Mouse (Mus musculus): ENCODE measurements around the gene Znhit3. TPM values are rescaled to one million over a fixed set of nuclear protein-coding genes. Genes with fewer than 3 reads are reported as not detected.

Znhit3 gene
- polyA plus RNA-seq, 1 experiment from 2014 or later = 91.5 TPM

DNA sequence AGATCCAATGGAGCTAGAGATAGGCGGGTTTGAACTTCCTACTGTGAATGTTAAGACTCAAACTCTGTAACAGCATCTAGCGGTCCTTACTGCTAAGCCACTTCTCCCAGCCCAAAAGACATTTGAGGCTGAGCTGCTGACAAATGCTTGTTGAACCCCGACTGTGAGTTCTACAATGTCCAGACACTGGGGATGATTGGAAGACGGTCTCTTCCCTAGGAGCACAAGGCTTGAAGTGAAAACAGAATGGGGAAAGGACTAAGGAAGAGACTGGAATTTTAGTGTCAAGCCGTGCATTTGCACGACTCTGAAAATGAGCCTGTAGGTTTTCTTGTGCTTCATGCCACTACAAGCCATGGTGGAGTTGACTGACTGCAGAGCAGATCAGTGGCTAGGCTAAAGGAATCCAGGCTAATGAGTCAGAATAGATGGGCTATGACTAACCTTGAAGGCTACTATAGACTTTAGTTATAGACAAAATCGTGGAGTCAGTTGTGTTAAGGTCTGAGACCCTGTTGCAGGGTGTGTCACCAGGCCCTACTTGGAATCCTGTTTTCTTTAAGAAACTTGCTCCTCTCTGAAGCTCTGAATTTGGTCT lies 636 bp upstream of the Znhit3 start:
- H3K9me3 ChIP-seq (replicated peaks) = no peaks in the 10 kb centered on the region
- H3K4me1 ChIP-seq = peaks cover 26% of the 10 kb centered on the region
- no peaks in the 10 kb centered on the region for H3K27me3 ChIP-seq (ENCODE audit: low read depth, poor library complexity, severe bottlenecking)
- WGBS = 64% methylated on average over 7 of the region's 7 CpGs
- H3K36me3 ChIP-seq = peaks cover 30% of the 10 kb centered on the region
- H3K4me3 ChIP-seq = peak overlapping the region; percentile 72
- no peak for DNase-seq (ENCODE audit: low spot score)
- peak overlapping the region; percentile 15; the same call in 1 of the 2 replicates for H3K27ac ChIP-seq

DNA sequence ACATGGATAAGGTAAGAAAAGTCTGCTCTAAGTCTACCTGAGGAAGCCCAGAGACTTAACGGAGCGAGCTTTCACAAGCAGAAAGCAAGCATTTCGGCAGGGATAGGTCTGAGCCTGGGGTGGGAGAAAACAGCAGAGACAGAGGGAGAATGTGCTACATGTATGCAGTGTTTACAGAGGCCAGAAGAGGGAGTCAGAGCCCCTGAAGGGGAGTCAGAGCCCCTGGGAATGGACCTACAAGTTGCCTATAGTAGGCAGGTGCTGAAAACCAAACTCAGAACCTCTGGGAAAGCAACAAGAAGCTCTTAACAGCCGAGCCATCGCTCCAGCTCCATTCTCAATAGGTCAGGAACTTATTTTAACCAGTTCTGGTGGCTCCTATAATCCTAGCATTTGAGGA lies 1.5 kb downstream of the Znhit3 start:
- H3K27me3 ChIP-seq (ENCODE audit: low read depth, poor library complexity, severe bottlenecking) = no peaks in the 10 kb centered on the region
- no peaks in the 10 kb centered on the region for H3K9me3 ChIP-seq (replicated peaks)
- no peak overlapping the region for H3K27ac ChIP-seq
- 85% methylated on average over 5 of the region's 5 CpGs for WGBS
- peaks cover 51% of the 10 kb centered on the region for H3K36me3 ChIP-seq
- H3K4me1 ChIP-seq = peaks cover 26% of the 10 kb centered on the region
- DNase-seq (ENCODE audit: low spot score) = no peak
- peak overlapping the region; percentile 72; the same call in 1 of the 2 replicates for H3K4me3 ChIP-seq

DNA sequence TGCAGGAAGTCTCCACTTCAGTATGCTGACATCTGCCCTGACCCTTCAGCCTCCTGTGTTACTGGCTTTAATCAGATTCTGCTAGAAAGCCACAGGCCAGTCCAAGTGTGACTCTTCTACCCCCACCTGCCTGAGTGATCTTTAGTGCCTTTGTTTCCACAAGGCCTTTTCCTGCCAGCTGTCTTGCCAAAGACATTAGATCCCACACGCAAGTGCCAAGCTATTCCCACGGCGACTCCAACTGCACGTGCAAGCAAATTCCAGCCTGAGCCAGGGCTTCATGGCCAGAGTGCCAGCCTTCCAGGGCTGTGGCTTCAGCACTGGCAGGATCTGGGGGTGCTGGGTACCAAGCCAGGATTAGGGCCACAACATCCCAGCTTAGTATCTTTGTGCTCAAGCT lies 5.8 kb downstream of the Znhit3 start:
- Histone ChIP-seq H3K36me3 (peaks cover 94% of the 10 kb centered on the region), H3K9me3 (replicated peaks) (no peaks in the 10 kb centered on the region), H3K4me1 (peaks cover 12% of the 10 kb centered on the region), H3K4me3 (no peak overlapping the region), H3K27me3 (ENCODE audit: low read depth, poor library complexity, severe bottlenecking) (no peaks in the 10 kb centered on the region), H3K27ac (no peak overlapping the region)
- DNase-seq (ENCODE audit: low spot score) = no peak
- 93% methylated on average over 4 of the region's 4 CpGs for WGBS

DNA sequence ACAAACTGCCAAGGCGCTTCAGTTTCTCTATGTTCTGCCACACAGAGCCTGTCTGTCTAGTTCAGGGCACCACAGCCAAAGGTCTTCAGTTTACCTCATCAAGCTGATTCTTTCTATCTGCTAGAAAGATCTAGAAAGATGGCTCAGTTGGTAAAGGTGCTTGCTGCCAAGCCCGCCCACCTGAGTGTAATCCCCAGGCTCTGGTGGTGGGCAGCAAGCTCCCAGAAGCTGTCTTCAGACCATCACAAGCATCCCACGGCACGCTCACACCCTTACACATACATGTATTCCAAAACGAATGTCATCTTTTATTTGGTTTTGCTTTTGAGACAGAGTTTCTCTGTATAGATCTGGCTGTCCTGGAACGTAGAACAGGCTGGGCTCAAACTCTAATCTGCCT lies 7.7 kb downstream of the Znhit3 start:
- Histone ChIP-seq H3K27me3 (ENCODE audit: low read depth, poor library complexity, severe bottlenecking) (no peaks in the 10 kb centered on the region), H3K4me1 (no peaks in the 10 kb centered on the region), H3K27ac (no peak overlapping the region), H3K36me3 (peaks cover 100% of the 10 kb centered on the region), H3K4me3 (no peak overlapping the region), H3K9me3 (replicated peaks) (no peaks in the 10 kb centered on the region)
- DNase-seq (ENCODE audit: low spot score) = no peak
- WGBS = 96% methylated on average over 6 of the region's 6 CpGs

DNA sequence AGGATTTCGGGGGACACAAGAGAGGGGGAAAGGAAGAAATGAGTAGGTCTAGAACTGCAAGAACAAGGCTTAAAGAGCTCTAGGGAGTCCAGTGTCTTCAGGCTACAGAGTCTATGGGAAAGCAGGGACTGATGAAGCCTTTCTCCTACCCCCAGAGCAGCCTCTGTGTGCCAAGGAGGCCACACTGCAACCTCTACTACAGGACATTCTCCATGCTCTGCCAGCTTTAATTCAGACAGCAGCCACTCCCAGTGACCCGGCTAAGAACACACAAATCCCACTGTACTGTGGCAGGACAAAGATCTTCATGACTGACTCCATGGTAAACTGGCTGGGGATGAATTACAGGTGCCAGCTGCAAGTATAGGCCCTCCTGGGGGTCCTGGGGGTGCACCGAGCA lies 9.1 kb downstream of the Znhit3 start:
- peaks cover 100% of the 10 kb centered on the region for H3K36me3 ChIP-seq
- no peak for DNase-seq (ENCODE audit: low spot score)

DNA sequence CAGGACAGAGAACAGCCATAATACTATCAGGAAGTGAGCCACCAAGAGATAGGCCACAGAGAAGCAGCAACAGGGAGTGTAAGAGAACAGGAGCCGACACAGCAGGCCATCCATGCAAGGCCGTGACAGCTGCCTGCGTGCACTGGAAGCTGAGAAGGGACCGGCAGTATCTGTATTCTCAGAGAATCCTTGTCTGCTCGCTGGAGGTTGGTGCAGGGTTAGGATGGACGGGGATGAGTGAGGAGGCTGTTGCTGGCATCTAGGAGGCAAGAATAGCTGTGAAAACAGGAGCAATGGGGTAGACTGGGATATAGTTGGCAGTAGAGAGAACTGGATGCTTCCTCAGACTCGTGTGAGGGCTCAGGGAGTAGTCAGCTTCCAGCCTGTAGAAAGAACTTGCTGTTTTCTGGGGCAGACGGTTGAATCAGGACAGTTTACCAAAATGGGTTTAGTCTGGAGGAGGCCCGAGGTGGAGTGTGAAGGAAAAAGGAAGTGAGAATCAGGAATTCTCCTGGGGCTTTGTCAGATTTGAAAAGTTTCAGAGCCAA lies 11.5 kb downstream of the Znhit3 start:
- WGBS = 92% methylated on average over 9 of the region's 9 CpGs
- no peak for DNase-seq (ENCODE audit: low spot score)
- Histone ChIP-seq H3K36me3 (peaks cover 100% of the 10 kb centered on the region), H3K4me1 (no peaks in the 10 kb centered on the region), H3K9me3 (replicated peaks) (no peaks in the 10 kb centered on the region), H3K4me3 (no peak overlapping the region), H3K27ac (no peak overlapping the region), H3K27me3 (ENCODE audit: low read depth, poor library complexity, severe bottlenecking) (no peaks in the 10 kb centered on the region)

More for the DNA sequence above, 9.1 kb downstream of the Znhit3 start:
- Histone ChIP-seq H3K27me3 (ENCODE audit: low read depth, poor library complexity, severe bottlenecking) (no peaks in the 10 kb centered on the region), H3K4me1 (no peaks in the 10 kb centered on the region), H3K4me3 (no peak overlapping the region), H3K27ac (no peak overlapping the region), H3K9me3 (replicated peaks) (no peaks in the 10 kb centered on the region)
- 82% methylated on average over 3 of the region's 3 CpGs for WGBS

DNA sequence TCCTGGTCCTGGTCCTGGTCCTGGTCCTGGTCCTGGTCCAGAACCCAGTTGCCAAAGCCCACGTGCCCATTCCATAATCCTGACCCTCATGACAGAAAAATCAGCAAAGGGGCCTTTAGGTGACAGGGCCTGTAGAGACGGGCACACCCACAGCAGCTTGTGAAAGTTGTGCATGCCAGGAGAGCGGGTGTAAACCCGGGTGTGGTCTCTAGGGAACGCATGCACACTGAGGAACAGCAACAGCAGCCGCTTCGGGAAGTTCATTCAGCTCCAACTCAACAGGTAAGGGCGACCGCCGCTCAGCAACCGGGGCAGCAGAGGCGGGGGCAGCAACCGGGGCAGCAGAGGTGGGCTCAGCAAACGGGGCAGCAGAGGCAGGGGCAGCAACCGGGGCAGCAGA lies 23.1 kb downstream of the Znhit3 start:
- Histone ChIP-seq H3K27me3 (ENCODE audit: low read depth, poor library complexity, severe bottlenecking) (no peaks in the 10 kb centered on the region), H3K36me3 (peaks cover 95% of the 10 kb centered on the region), H3K4me1 (no peaks in the 10 kb centered on the region), H3K4me3 (no peak overlapping the region), H3K27ac (no peak overlapping the region), H3K9me3 (replicated peaks) (no peaks in the 10 kb centered on the region)
- WGBS = 90% methylated on average over 14 of the region's 15 CpGs
- DNase-seq (ENCODE audit: low spot score) = no peak

DNA sequence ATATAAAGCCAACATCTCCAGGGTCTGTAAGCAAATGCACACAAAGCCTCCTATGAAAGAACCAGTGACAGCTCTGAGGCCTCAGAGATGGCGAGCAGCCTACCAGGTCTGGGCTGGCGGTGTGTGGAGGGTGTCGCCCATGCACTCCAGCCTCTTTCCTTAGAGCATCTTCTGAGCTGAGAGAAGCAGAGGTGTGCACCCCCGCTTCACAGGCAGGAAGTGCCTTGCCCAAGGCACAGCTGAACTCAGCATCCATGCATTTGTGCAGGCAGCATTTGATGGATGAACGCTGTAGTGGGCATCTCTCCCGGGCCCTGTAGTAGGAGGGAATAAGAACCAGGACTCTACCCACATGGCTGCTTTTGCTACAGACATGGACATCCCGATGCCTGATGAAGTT lies 24.5 kb downstream of the Znhit3 start:
- WGBS = 93% methylated on average over 7 of the region's 7 CpGs
- DNase-seq (ENCODE audit: low spot score) = no peak
- Histone ChIP-seq H3K27ac (no peak overlapping the region), H3K27me3 (ENCODE audit: low read depth, poor library complexity, severe bottlenecking) (no peaks in the 10 kb centered on the region), H3K4me3 (no peak overlapping the region), H3K9me3 (replicated peaks) (no peaks in the 10 kb centered on the region), H3K4me1 (no peaks in the 10 kb centered on the region), H3K36me3 (peaks cover 95% of the 10 kb centered on the region)

DNA sequence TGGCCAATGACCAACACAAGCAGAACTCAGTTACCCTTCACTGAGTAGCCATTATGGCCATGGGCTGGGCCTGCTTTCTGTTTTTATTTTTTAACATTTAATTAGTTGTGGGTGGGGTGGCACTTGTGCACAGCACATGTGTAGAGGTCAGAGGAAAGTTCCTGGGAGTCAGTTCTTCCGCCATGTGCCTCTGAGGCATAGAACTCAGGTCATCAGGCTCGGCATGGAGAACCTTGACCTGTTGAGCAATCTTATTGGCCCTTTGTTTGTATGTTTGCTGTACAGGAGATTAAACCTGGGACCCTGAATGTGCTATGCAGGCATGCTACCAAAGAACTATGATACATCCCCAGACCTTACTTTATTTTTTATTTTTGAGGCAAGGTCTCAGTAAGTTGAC lies 26.7 kb downstream of the Znhit3 start:
- Histone ChIP-seq H3K27me3 (ENCODE audit: low read depth, poor library complexity, severe bottlenecking) (no peaks in the 10 kb centered on the region), H3K4me3 (no peak overlapping the region), H3K27ac (no peak overlapping the region), H3K4me1 (no peaks in the 10 kb centered on the region), H3K36me3 (peaks cover 95% of the 10 kb centered on the region), H3K9me3 (replicated peaks) (no peaks in the 10 kb centered on the region)
- DNase-seq (ENCODE audit: low spot score) = no peak
- 94% methylated on average over 2 of the region's 2 CpGs for WGBS

DNA sequence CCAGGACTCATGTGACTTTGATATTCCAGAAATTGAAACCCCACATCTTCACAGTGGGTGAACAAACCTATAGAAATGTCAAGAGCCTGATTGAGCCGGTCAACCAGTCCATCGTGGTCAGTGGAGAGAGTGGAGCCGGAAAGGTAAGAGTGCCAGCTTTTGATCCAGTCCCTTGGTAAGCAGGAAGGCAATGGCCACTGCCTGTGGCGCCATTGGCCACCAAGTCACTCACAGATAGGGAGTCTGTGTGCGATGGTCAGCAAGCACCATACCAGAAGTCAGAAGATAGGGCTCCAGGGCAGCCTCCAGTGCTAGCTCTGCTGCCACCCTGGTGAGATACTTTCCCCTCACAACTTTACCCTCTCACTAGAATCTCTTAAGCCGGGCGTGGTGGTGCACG lies 28.1 kb downstream of the Znhit3 start:
- Histone ChIP-seq H3K4me1 (no peaks in the 10 kb centered on the region), H3K9me3 (replicated peaks) (no peaks in the 10 kb centered on the region), H3K27me3 (ENCODE audit: low read depth, poor library complexity, severe bottlenecking) (no peaks in the 10 kb centered on the region), H3K4me3 (no peak overlapping the region), H3K36me3 (peaks cover 97% of the 10 kb centered on the region), H3K27ac (no peak overlapping the region)
- 94% methylated on average over 8 of the region's 8 CpGs for WGBS
- DNase-seq (ENCODE audit: low spot score) = no peak

DNA sequence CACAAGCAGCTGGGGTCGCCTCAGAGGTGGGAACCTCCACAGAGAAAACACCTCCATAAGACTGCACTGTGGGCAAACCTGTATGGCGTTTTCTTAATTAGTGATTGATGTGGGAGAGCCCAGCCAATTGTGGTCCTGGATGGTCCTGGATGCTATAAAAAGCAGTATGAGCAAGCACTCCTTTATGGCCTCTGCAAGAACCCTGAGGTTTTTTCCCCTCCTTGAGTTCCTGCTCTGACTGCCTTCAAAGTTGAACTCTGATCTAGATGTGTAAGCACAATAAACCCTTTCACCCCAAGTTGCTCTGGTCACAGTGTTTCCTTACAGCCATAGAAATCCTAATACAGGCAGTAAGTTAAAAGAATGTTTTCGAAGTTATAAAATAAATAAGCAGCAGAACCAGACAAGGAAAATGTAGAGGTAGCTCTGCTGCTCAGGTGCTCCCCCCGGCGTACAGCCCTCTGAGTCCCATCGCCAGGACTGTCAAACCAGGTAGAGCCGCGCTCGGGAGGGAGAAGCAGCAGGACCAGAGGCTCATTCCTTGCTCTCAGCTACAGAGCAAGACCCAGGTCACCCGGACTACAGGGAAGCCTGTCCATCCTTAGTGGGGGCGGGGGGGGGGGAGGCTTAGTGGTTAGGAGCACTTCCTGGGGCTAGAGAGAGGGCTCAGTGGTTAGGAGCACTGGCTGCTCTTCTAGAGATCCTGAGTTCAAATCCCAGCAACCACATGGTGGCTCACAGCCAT lies 29.2 kb downstream of the Znhit3 start:
- H3K4me1 ChIP-seq = no peaks in the 10 kb centered on the region
- H3K9me3 ChIP-seq (replicated peaks) = no peaks in the 10 kb centered on the region
- no peak for DNase-seq (ENCODE audit: low spot score)
- no peak overlapping the region for H3K27ac ChIP-seq
- H3K4me3 ChIP-seq = no peak overlapping the region
- peaks cover 97% of the 10 kb centered on the region for H3K36me3 ChIP-seq
- H3K27me3 ChIP-seq (ENCODE audit: low read depth, poor library complexity, severe bottlenecking) = no peaks in the 10 kb centered on the region
- WGBS = 87% methylated on average over 11 of the region's 11 CpGs

DNA sequence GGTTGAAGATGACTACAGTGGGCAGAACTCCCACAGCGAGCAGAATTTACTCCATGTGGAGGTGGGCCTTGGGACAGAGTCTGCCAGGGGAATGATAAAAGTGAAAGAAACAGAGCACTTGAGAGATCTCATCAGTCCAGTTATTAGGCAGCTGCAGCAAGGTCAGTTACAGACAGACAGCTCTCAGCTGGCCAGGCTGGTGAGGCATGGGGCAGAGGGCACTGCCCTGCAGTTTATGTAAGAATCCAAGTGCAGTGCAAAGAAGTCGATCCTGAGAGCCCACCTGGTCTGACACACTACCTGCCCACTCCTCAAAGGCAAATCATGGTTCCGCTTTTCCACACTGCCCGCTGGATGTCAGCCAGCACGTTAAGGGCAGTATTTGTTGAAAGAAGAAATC lies 29.9 kb downstream of the Znhit3 start:
- Histone ChIP-seq H3K4me3 (no peak overlapping the region), H3K36me3 (peaks cover 94% of the 10 kb centered on the region), H3K4me1 (peaks cover 4% of the 10 kb centered on the region), H3K9me3 (replicated peaks) (no peaks in the 10 kb centered on the region), H3K27ac (no peak overlapping the region), H3K27me3 (ENCODE audit: low read depth, poor library complexity, severe bottlenecking) (no peaks in the 10 kb centered on the region)
- DNase-seq (ENCODE audit: low spot score) = no peak
- 90% methylated on average over 5 of the region's 5 CpGs for WGBS

DNA sequence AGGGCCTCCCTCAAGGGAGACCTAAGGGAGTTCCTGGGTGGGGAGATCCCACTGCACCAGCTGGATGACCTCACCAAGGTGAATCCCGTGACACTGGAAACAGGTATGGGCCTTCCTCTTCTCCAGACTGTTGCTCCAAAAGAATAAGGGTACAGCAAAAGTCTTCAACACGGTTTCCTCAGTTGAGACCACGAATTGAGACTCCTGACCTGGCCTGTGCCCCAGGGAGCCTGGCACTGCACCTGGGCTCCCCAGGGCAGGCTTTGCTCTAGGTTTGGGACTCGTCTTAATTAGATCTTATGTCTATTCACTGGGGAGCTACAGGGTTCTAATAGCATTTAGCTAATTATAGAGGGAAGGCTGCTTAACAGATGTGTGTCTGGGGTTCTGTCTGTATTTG lies 30.9 kb downstream of the Znhit3 start:
- H3K4me3 ChIP-seq = no peak overlapping the region
- peaks cover 11% of the 10 kb centered on the region for H3K4me1 ChIP-seq
- DNase-seq (ENCODE audit: low spot score) = no peak
- 83% methylated on average over 4 of the region's 4 CpGs for WGBS
- no peaks in the 10 kb centered on the region for H3K27me3 ChIP-seq (ENCODE audit: low read depth, poor library complexity, severe bottlenecking)
- H3K27ac ChIP-seq = no peak overlapping the region
- peaks cover 87% of the 10 kb centered on the region for H3K36me3 ChIP-seq
- no peaks in the 10 kb centered on the region for H3K9me3 ChIP-seq (replicated peaks)
